In genomic region chr4:41096169-41096568, GRCm38 (mm10) we compare ENCODE assay signal across 10 mouse cellular contexts. TPM values are rescaled to one million over a fixed set of nuclear protein-coding genes. Genes with fewer than 3 reads are reported as not detected.
A peak's percentile ranks its signal among the peaks of the same experiment; 100 is the strongest.
DNase-seq lines count a peak whose midpoint lies in the region; ATAC-seq and TF ChIP-seq lines count a peak whose summit lies in the region.
"Had no signal": no experiment of that assay in that cellular context is flagged by ENCODE, and none has a peak within 500 bp of the region (broad histone marks: within the 10 kb centered on the region; RNA-seq: fewer than 3 reads in every experiment).

No protein-coding gene starts in this region.

- peaks cover 41% of the 10 kb centered on the region for H3K27me3 ChIP-seq in heart, embryonic 13.5 days (replicated peaks)
- H3K27me3 ChIP-seq in embryonic facial prominence, embryonic 10.5 days (replicated peaks; ENCODE audit: low read depth, poor library complexity, severe bottlenecking) = peaks cover 58% of the 10 kb centered on the region

- no peak overlapping the region for H3K27ac ChIP-seq in heart, embryonic 13.5 days (replicated peaks)
- no peak overlapping the region for H3K27ac ChIP-seq in embryonic facial prominence, embryonic 10.5 days (replicated peaks)
- no peak overlapping the region for H3K27ac ChIP-seq in gastrocnemius, adult 2 months
- H3K27ac ChIP-seq: neural tube, embryonic 12.5 days had no signal

- no peaks in the 10 kb centered on the region for H3K9me3 ChIP-seq in heart, embryonic 13.5 days
- no peaks in the 10 kb centered on the region for H3K9me3 ChIP-seq in embryonic facial prominence, embryonic 10.5 days
- H3K9me3 ChIP-seq: neural tube, embryonic 12.5 days had no signal

- H3K4me3 ChIP-seq in heart, embryonic 13.5 days = no peak overlapping the region
- 0 out of 2 replicates have a peak overlapping the region, but pooled peaks have one; percentile 62 for H3K4me3 ChIP-seq in embryonic facial prominence, embryonic 10.5 days
- H3K4me3 ChIP-seq in gastrocnemius, adult 2 months = no peak overlapping the region
- H3K4me3 ChIP-seq: neural tube, embryonic 12.5 days had no signal

- H3K4me1 ChIP-seq in heart, embryonic 13.5 days = peaks cover 49% of the 10 kb centered on the region
- H3K4me1 ChIP-seq in embryonic facial prominence, embryonic 10.5 days = peaks cover 42% of the 10 kb centered on the region

- no peak for TF ChIP-seq CTCF in gastrocnemius, adult 2 months (IDR thresholded peaks at IDR 0.05)

- DNase-seq in heart, postnatal 25 days (ENCODE audit: low spot score) = no peak
- DNase-seq in embryonic facial prominence, embryonic 10.5 days (ENCODE audit: low spot score) = no peak
- peak; percentile 73 for DNase-seq in kidney, postnatal 10 days
- DNase-seq in retina, postnatal 7 days (ENCODE audit: low read depth, low spot score) = peak; percentile 24
- no peak for DNase-seq in gastrocnemius, adult 2 months
- DNase-seq in natural killer cell, adult 2 months (ENCODE audit: low spot score in 2 of 2) = no peak
- DNase-seq: heart, adult 18-20 months had no signal

- H3K9ac ChIP-seq in heart, embryonic 13.5 days = 0 out of 2 replicates have a peak overlapping the region, but pooled peaks have one; percentile 8
- H3K9ac ChIP-seq: neural tube, embryonic 12.5 days had no signal

- intact Hi-C loops in heart, postnatal 25 days (cut with DNase I) = no loop called here
- intact Hi-C loops in gastrocnemius, adult 2 months (cut with DNase I) = no loop called here

- H3K36me3 ChIP-seq in heart, embryonic 13.5 days = no peaks in the 10 kb centered on the region
- H3K36me3 ChIP-seq in embryonic facial prominence, embryonic 10.5 days (replicated peaks) = no peaks in the 10 kb centered on the region
- H3K36me3 ChIP-seq: neural tube, embryonic 12.5 days had no signal

- ATAC-seq in heart, embryonic 13.5 days (ENCODE audit: extremely low read depth, insufficient number of reproducible peaks, low FRiP score, low TSS enrichment) = no peak
- no peak for ATAC-seq in erythroid progenitor cell, adult 5-6 weeks (replicated peaks; ENCODE audit: low FRiP score, poor library complexity, severe bottlenecking)

- WGBS in heart, embryonic 13.5 days = 37% methylated on average over 8 of the region's 8 CpGs
- 53% methylated on average over 8 of the region's 8 CpGs for WGBS in embryonic facial prominence, embryonic 10.5 days

- peak overlapping the region; percentile 89 for H3K4me2 ChIP-seq in heart, embryonic 13.5 days
- H3K4me2 ChIP-seq: neural tube, embryonic 12.5 days had no signal

RNA-seq across cellular contexts. Expression of gene Aqp3, which starts 1.8 kb away (rescaled TPM):
- polyA plus RNA-seq in heart, embryonic 13.5 days (2015; fragmentation: Nextera tagmentation; extraction: Ambion mirVana) = 0.87 and 1.2 TPM in 2 replicates
- not detected for total RNA-seq in heart, postnatal 25 days (2021)
- polyA plus RNA-seq in embryonic facial prominence, embryonic 10.5 days (2016; fragmentation: Nextera tagmentation; extraction: Ambion mirVana) = 2.9 and 4.5 TPM in 2 replicates
- total RNA-seq in gastrocnemius, adult 2 months (2021) = not detected
- not detected in 2 replicates for total RNA-seq in erythroid progenitor cell, adult 5-6 weeks (2015; ENCODE audit: low replicate concordance)
- total RNA-seq in erythroid progenitor cell, adult 5-6 weeks (2017; ENCODE audit: low replicate concordance) = 0.26 TPM in 1 of 2 replicates, not detected in the other

RNA-seq across cellular contexts. Expression of gene Nol6, which starts 28.1 kb away (rescaled TPM):
- polyA plus RNA-seq in heart, embryonic 13.5 days (2015; fragmentation: Nextera tagmentation; extraction: Ambion mirVana) = 15.7 and 18.2 TPM in 2 replicates
- 10 to 100 TPM; 14.5 to 15.3 TPM for total RNA-seq in heart, postnatal 25 days (2021)
- 34.5 and 36.8 TPM in 2 replicates for polyA plus RNA-seq in embryonic facial prominence, embryonic 10.5 days (2016; fragmentation: Nextera tagmentation; extraction: Ambion mirVana)
- total RNA-seq in gastrocnemius, adult 2 months (2021) = 10 to 100 TPM; 13.9 to 17.5 TPM
- 3.4 and 4.7 TPM in 2 replicates for total RNA-seq in erythroid progenitor cell, adult 5-6 weeks (2015; ENCODE audit: low replicate concordance)
- 1.8 and 3.5 TPM in 2 replicates for total RNA-seq in erythroid progenitor cell, adult 5-6 weeks (2017; ENCODE audit: low replicate concordance)

RNA-seq across cellular contexts. Expression of gene Ube2r2, which starts 39.4 kb away (rescaled TPM):
- 73.3 and 75.3 TPM in 2 replicates for polyA plus RNA-seq in heart, embryonic 13.5 days (2015; fragmentation: Nextera tagmentation; extraction: Ambion mirVana)
- 100 to 1,000 TPM; 121 to 131 TPM for total RNA-seq in heart, postnatal 25 days (2021)
- 95.7 and 96.7 TPM in 2 replicates for polyA plus RNA-seq in embryonic facial prominence, embryonic 10.5 days (2016; fragmentation: Nextera tagmentation; extraction: Ambion mirVana)
- 100 to 1,000 TPM; 152 to 193 TPM for total RNA-seq in gastrocnemius, adult 2 months (2021)
- total RNA-seq in erythroid progenitor cell, adult 5-6 weeks (2015; ENCODE audit: low replicate concordance) = 108 and 121 TPM in 2 replicates
- 64.3 and 82.5 TPM in 2 replicates for total RNA-seq in erythroid progenitor cell, adult 5-6 weeks (2017; ENCODE audit: low replicate concordance)

RNA-seq across cellular contexts. Expression of gene Aqp7, which starts 48.2 kb away (rescaled TPM):
- polyA plus RNA-seq in heart, embryonic 13.5 days (2015; fragmentation: Nextera tagmentation; extraction: Ambion mirVana) = not detected in 2 replicates
- 10 to 100 TPM; 31.8 to 33.7 TPM for total RNA-seq in heart, postnatal 25 days (2021)
- polyA plus RNA-seq in embryonic facial prominence, embryonic 10.5 days (2016; fragmentation: Nextera tagmentation; extraction: Ambion mirVana) = 0.06 TPM in 1 of 2 replicates, not detected in the other
- 10 to 100 TPM in 1 of 2 experiments, 1 to 10 TPM in 1; 9.3 to 11.2 TPM for total RNA-seq in gastrocnemius, adult 2 months (2021)
- total RNA-seq in erythroid progenitor cell, adult 5-6 weeks (2015; ENCODE audit: low replicate concordance) = not detected in 2 replicates
- total RNA-seq in erythroid progenitor cell, adult 5-6 weeks (2017; ENCODE audit: low replicate concordance) = not detected in 2 replicates
- polyA plus RNA-seq: neural tube, embryonic 12.5 days had no signal

Comparison
In these comparisons a context has a peak if more than half of its experiments do, and no peak if none do; other contexts are left out.
1. DNase-seq: peak in kidney, postnatal 10 days (single experiment) and retina, postnatal 7 days (single experiment); none in heart, postnatal 25 days (single experiment), embryonic facial prominence, embryonic 10.5 days (single experiment), gastrocnemius, adult 2 months (single experiment) and natural killer cell, adult 2 months (0 of 2).